Mouse (Mus musculus): ENCODE measurements around the gene 1700034J05Rik. TPM values are rescaled to one million over a fixed set of nuclear protein-coding genes. Genes with fewer than 3 reads are reported as not detected.

Gene 1700034J05Rik
- polyA plus RNA-seq, 1 experiment from 2014 or later: not detected

DNA sequence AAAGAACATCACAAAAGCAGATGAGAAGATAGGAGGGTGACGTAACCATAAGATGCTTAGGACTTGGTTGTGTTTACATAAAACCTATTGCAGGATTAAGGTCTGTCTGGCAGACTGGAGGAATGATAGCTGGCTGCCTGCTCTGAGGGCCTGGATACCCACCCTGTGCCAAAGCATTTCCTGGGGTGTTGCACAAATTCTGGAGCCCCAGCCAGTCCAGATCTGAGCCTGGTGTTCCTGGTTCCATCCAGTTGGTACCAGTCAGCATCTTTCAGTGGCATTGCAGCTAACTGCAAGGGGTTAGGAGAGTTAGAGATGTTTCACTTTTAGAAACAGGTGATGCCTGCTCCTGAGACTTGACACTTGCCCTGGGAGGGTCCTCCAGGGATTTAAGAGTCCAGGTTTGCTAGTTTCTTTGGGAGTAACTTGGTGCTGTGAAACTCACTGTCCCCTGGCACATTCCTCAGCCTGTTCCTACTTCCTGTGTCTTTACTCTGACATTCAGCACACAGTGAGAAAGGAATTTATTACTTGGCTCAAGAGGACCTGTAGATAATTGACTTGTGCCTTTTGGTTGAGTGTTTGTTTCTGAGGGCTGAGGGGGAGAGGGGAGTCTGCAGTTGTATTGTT, 25.0 kb upstream of the 1700034J05Rik start:
- DNase-seq (ENCODE audit: low read depth, low spot score) (peak; percentile 64), ATAC-seq (peak; percentile 83)
- CTCF ChIA-PET: interaction anchor here (1.0 to 3.1 kb wide), 12 partner anchors 14 to 147 kb away, joined by 3 to 15 read pairs (median 4); no protein-coding TSS in a partner anchor
- no peaks in the 10 kb centered on the region for H3K27me3 ChIP-seq
- POLR2A ChIA-PET: interaction anchor here (0.6 kb wide), 1 partner anchor 77 kb away, joined by 8 read pairs; no protein-coding TSS in a partner anchor
- in situ Hi-C loops (cut with MboI; ENCODE audit: low pct_unique_long_range_greater_than_20kb): loop anchor here (5.0 kb wide), 1 partner anchor 97 kb away; no protein-coding TSS in a partner anchor
- TF ChIP-seq CTCF (IDR thresholded peaks at IDR 0.05): no peak

DNA sequence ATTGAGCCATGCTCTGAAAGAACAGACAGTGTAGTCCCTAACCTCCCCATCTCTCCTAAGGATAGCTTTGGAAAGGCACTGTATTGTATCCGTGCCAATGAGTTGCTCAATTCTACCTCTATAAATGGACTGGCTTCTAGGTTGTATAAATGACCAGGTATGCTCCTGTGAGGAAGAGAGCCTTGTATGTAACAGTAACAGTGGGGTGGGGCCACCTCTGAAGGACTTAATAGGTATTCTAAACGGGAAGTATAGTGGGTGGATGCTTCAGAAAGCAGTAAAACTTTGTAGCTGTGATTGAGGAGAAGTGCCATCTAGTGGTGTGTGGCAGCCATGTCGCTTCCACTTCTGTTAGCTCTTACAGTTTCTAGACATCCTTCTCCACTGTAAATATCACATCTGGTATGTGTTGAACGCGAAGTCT, 24.5 kb upstream of the 1700034J05Rik start:
- H3K27me3 ChIP-seq: no peaks in the 10 kb centered on the region
- peak; percentile 73 for TF ChIP-seq CTCF (IDR thresholded peaks at IDR 0.05)
- ATAC-seq (peak; percentile 48), DNase-seq (ENCODE audit: low read depth, low spot score) (no peak)
- ChIA-PET CTCF (interaction anchor here (0.7 to 3.1 kb wide), 13 partner anchors 13 to 147 kb away, joined by 3 to 15 read pairs (median 4); no protein-coding TSS in a partner anchor), POLR2A (interaction anchor here (0.6 to 1.2 kb wide), 2 partner anchors 77 to 90 kb away, joined by 3 to 8 read pairs; partner anchors contain the start of gene Ppfibp1)
- in situ Hi-C loops (cut with MboI; ENCODE audit: low pct_unique_long_range_greater_than_20kb): loop anchor here (5.0 kb wide), 1 partner anchor 96 kb away; no protein-coding TSS in a partner anchor

DNA sequence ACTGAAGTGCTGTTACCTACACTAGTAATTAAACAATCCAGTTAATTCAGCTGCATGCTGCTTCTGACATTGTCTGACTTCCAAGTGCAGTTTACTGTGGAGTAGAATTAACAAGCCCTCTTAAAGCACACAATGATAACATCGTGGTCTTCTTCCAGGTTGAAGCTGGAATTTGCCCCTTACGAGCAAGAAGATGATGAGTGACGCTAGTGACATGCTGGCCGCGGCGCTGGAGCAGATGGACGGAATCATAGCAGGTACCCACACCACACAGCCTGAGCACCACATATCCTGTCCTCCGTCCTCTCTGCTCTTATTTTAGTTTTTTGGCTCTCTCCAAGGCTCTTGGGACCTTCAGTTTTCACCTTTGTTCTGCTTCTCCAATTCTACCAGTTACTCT, 22.2 kb upstream of the 1700034J05Rik start:
- in situ Hi-C loops (cut with MboI; ENCODE audit: low pct_unique_long_range_greater_than_20kb): loop anchor here (5.0 kb wide), 1 partner anchor 94 kb away; no protein-coding TSS in a partner anchor
- ATAC-seq (no peak), DNase-seq (ENCODE audit: low read depth, low spot score) (no peak)
- ChIA-PET POLR2A (no interaction called here), CTCF (no interaction called here)
- TF ChIP-seq CTCF (IDR thresholded peaks at IDR 0.05): no peak
- no peaks in the 10 kb centered on the region for H3K27me3 ChIP-seq

GRCm38 (mm10) chr6:146973830-146974229, 19.6 kb upstream of the 1700034J05Rik start:
- in situ Hi-C loops (cut with MboI; ENCODE audit: low pct_unique_long_range_greater_than_20kb): no loop called here
- ATAC-seq: no peak
- TF ChIP-seq CTCF (IDR thresholded peaks at IDR 0.05): no peak

DNA sequence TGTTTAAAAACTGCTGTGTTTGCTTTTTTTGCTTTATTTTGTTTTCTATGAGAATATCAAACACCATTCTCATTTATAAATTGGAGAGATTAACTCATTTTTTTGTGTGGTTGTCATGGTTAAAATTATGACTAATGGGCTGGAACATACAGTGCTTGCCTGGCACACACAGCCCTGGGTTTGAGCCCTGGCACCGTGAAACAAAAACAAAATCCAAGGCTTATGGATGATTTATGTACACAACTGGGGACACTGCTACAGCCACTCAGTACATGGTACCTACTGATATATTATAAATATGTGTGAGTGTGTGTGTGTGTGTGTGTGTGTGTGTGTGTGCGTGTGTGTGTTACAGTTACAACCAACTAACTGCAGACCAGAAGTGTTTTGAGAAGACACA, 19.2 kb upstream of the 1700034J05Rik start:
- DNase-seq (ENCODE audit: low read depth, low spot score) (no peak), ATAC-seq (no peak)
- CTCF ChIA-PET: no interaction called here
- TF ChIP-seq CTCF (IDR thresholded peaks at IDR 0.05): no peak
- H3K27me3 ChIP-seq: no peaks in the 10 kb centered on the region
- POLR2A ChIA-PET: interaction anchor here (0.9 kb wide), 1 partner anchor 642 kb away, joined by 5 read pairs; no protein-coding TSS in a partner anchor
- in situ Hi-C loops (cut with MboI; ENCODE audit: low pct_unique_long_range_greater_than_20kb): no loop called here

More at GRCm38 (mm10) chr6:146973830-146974229, 19.6 kb upstream of the 1700034J05Rik start:
- no peak for DNase-seq (ENCODE audit: low read depth, low spot score)
- POLR2A ChIA-PET: interaction anchor here (0.9 kb wide), 1 partner anchor 642 kb away, joined by 5 read pairs; no protein-coding TSS in a partner anchor
- CTCF ChIA-PET: no interaction called here
- no peaks in the 10 kb centered on the region for H3K27me3 ChIP-seq

DNA sequence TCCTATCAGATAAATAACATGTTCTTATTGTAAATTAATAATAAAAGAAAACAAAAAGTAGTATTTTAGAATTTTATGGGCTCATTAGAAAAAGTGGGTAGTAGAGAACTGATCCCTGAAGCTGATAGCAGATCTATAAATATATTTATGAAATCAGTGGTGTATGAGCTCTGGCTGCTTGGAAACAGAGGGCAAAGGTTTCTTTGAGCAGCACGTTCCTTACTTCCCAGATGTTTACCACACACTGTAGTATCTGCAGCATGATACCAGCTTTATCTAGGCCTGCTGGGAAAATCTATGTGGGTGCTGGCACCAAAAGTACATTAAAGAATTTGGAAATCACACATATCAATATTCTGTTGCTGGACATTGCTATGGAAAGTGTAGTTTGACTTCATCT, 18.5 kb upstream of the 1700034J05Rik start:
- no peaks in the 10 kb centered on the region for H3K27me3 ChIP-seq
- no peak for TF ChIP-seq CTCF (IDR thresholded peaks at IDR 0.05)
- CTCF ChIA-PET: interaction anchor here (1.0 to 1.3 kb wide), 2 partner anchors 10 to 12 kb away, joined by 3 to 4 read pairs; no protein-coding TSS in a partner anchor
- ATAC-seq (no peak), DNase-seq (ENCODE audit: low read depth, low spot score) (no peak)
- in situ Hi-C loops (cut with MboI; ENCODE audit: low pct_unique_long_range_greater_than_20kb): no loop called here
- POLR2A ChIA-PET: no interaction called here

DNA sequence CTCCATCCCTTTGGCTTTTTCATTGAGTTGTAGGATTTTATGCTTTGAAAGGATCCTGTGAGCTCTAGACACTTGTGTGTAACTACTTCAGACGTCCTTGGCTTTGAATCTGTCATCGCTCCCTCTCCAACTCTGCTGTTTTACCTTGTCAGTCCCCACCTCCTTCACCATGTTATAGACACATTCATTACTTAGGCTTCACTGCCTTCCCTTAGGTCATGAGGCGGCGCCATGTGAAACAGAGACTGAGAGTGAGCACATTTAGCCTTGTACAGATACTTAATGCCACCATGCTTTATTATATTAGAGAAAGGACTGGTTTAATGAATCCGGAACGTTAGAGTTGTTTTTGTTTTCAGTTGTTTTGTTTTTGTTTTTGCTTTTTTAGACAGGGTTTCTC, 17.8 kb upstream of the 1700034J05Rik start:
- POLR2A ChIA-PET: no interaction called here
- no peak for TF ChIP-seq CTCF (IDR thresholded peaks at IDR 0.05)
- DNase-seq (ENCODE audit: low read depth, low spot score) (no peak), ATAC-seq (no peak)
- in situ Hi-C loops (cut with MboI; ENCODE audit: low pct_unique_long_range_greater_than_20kb): no loop called here
- CTCF ChIA-PET: interaction anchor here (1.0 to 1.3 kb wide), 2 partner anchors 9 to 11 kb away, joined by 3 to 4 read pairs; no protein-coding TSS in a partner anchor
- H3K27me3 ChIP-seq: no peaks in the 10 kb centered on the region

DNA sequence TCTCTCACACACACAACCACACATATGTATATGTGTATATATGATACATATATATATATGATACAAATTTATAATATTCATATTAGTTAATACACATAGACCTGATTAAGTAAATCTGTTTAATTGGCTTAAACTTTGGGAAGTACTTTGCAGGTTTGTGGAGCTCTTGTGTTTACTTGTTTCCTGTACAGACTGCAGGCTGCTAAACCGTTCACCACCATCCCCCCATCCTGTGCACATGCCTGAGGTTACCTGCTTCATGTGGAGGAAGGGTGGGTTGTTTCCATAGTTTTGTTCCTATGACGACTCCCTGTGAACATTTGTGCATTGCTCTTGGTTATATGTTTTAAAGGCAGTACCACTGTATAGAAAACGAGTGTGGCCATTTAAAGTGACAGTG, 17.1 kb upstream of the 1700034J05Rik start:
- no peak for TF ChIP-seq CTCF (IDR thresholded peaks at IDR 0.05)
- H3K27me3 ChIP-seq: no peaks in the 10 kb centered on the region
- in situ Hi-C loops (cut with MboI; ENCODE audit: low pct_unique_long_range_greater_than_20kb): no loop called here
- ChIA-PET POLR2A (no interaction called here), CTCF (interaction anchor here (1.6 to 1.8 kb wide), 2 partner anchors 22 to 38 kb away, joined by 3 read pairs; no protein-coding TSS in a partner anchor)
- DNase-seq (ENCODE audit: low read depth, low spot score) (no peak), ATAC-seq (no peak)

GRCm38 (mm10) chr6:146970811-146971210, 16.6 kb upstream of the 1700034J05Rik start:
- no peak for DNase-seq (ENCODE audit: low read depth, low spot score)
- in situ Hi-C loops (cut with MboI; ENCODE audit: low pct_unique_long_range_greater_than_20kb): no loop called here
- ChIA-PET POLR2A (no interaction called here), CTCF (interaction anchor here (1.6 to 1.8 kb wide), 2 partner anchors 21 to 37 kb away, joined by 3 read pairs; no protein-coding TSS in a partner anchor)
- ATAC-seq: no peak
- TF ChIP-seq CTCF (IDR thresholded peaks at IDR 0.05): no peak
- H3K27me3 ChIP-seq: no peaks in the 10 kb centered on the region

- DNase-seq (ENCODE audit: low read depth, low spot score) (no peak), ATAC-seq (no peak)
- no peak for TF ChIP-seq CTCF (IDR thresholded peaks at IDR 0.05)
- ChIA-PET POLR2A (no interaction called here), CTCF (interaction anchor here (0.6 to 1.0 kb wide), 2 partner anchors 61 to 103 kb away, joined by 3 to 4 read pairs; no protein-coding TSS in a partner anchor)
- in situ Hi-C loops (cut with MboI; ENCODE audit: low pct_unique_long_range_greater_than_20kb): no loop called here
- H3K27me3 ChIP-seq: no peaks in the 10 kb centered on the region
These were observed 13.6 kb upstream of the 1700034J05Rik start for GRCm38 (mm10) chr6:146967836-146968235.

Measured in Patski (cell line).